Mouse (Mus musculus): Measurements from ENCODE around the gene Galnt15.

DNA sequence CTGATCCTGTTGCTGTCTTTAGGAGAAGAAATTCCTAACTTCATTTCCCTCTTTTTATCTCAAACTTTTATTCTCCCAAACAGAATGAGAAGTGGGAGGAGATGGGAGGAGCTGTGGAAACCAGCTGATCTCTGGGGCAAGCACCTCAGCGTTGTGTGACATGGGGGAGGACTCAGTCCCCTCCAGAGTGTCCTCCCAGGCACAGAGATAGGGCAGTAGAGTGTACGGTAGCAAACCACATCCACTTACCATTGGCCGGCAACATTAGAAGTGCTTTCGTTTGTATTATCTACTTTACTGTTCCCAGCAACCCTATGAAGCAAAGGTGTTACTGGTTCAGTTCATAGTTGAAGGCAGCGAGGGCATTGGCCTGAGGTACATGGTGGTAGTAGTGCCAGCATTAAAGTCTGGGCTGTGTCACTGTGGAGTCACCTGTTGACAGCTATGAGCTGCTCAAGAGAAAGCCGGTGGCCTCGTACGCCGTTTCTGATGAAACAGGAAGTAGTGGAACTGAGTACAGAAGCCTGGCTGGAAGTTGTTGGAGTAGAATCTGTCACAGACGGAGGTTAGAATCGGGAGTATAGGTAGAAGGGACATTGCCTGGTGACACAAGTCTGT lies 64.8 kb downstream of the Galnt15 start:
- TF ChIP-seq CTCF (IDR thresholded peaks at IDR 0.05; ENCODE audit: low read depth, low read length) (no peak), EP300 (IDR thresholded peaks at IDR 0.05; ENCODE audit: insufficient read depth, low read depth, low read length) (no peak), POLR2A (IDR thresholded peaks at IDR 0.05; ENCODE audit: insufficient read depth, low read length) (no peak)
